Mouse (Mus musculus): ENCODE data around the gene Fam184a. TPM values are rescaled to one million over a fixed set of nuclear protein-coding genes. Genes with fewer than 3 reads are reported as not detected.

Gene Fam184a
- polyA plus RNA-seq (2015; fragmentation: Nextera tagmentation; extraction: Ambion mirVana): 2.5 and 3.8 TPM in 2 replicates

DNA sequence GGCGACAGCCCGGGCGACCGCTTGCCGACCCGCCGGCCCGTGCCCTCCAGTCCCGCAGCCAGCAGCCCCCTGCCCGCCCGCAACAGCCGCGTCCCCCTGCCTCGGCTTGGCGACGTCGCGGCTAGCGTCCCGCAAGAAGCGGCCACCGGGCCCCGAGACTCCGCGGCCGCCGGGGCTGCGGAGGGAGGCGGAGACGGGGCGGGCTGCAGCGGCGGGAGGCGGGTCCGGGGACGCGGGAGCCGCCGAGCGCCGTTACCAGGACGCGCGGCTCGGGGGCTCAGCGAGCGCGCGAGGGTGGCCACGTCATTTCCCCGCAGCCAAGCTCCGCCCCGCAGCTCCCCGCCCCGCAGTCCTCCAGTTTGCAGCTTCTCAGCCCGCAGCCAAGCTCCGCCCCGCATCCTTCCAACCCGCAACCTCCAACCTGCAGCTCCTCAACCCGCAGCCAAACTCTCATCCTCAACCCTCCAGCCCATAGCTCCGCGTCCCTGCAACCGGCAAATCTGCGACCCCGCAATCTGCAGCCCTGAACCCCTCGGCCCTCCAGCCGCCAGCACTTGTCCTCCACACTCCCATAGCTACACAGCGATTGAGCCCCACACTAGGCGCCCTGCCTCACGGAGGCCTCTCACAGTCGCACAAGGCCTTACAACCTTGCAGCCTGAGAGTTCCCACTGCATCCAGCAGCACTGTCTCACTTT lies at the start of gene Fam184a:
Fam184a (minus strand) TSS at position 169 of the 698 bp plus-strand sequence.
- peak within 1 kb of the TSS; percentile 88 for H3K9ac ChIP-seq
- H3K4me3 ChIP-seq: peak within 1 kb of the TSS; percentile 86
- H3K9me3 ChIP-seq: no peaks in the 10 kb centered on the region
- WGBS: 2% methylated on average over 41 of the region's 71 CpGs
- peak; percentile 62 for ATAC-seq (ENCODE audit: extremely low read depth, insufficient number of reproducible peaks, low FRiP score, low TSS enrichment)
- peak within 1 kb of the TSS; percentile 93 for H3K4me2 ChIP-seq
- H3K27me3 ChIP-seq (replicated peaks): peaks cover 20% of the 10 kb centered on the region
- no peak within 1 kb of the TSS for H3K27ac ChIP-seq (replicated peaks)
- peaks cover 18% of the 10 kb centered on the region for H3K4me1 ChIP-seq
- no peaks in the 10 kb centered on the region for H3K36me3 ChIP-seq

DNA sequence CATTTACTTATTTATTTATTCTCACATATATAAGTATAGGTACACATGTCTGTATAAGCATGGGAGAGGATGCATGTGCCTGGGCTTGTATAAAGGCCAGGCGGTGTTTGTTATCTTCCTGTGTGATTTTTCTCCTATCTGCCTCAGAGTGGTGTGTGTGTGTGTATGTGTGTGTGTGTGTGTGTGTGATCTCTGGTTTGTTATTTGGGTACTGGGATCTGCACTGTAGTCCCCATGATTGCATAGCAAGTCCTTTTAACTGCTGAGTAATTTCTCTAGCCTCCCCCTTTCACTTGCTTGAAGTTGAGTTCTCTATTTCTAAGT lies 45.3 kb upstream of the Fam184a start:
- no peak for ATAC-seq (ENCODE audit: extremely low read depth, insufficient number of reproducible peaks, low FRiP score, low TSS enrichment)
- 80% methylated on average over 1 of the region's 1 CpGs for WGBS
- no peak overlapping the region for H3K9ac ChIP-seq

DNA sequence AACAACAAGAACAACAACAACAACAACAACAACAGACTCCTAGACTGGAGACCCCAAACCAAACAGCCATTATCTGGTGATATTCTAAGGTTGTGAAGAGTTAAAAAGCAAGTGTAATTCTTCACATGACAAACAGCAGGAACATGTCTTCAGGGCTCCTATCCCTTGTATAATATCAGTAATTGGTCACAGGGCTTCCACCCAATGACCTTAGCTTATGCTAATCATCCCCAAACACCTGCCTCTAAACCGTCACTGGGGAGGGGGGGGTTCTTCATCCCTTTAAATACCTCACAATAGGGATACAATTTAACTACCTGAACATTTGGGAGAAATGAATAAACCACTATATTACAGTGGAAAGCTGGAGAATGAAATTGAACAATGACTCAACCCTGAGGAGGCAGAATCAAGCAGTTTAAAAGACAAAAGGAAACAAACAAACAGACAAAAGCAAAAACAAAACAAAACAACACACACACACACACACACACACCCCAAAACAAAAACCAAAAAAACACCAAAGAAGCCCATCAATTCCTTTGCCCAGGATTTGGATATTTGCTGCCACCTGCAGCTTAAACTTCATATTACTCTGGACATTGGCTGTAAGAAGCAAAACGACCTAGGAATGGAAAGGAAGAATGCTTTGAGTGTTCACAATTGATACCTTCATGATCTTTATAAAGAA lies 44.8 kb upstream of the Fam184a start:
- Histone ChIP-seq H3K4me1 (peaks cover 3% of the 10 kb centered on the region; the same call in 1 of the 2 replicates), H3K27ac (replicated peaks) (no peak overlapping the region), H3K36me3 (no peaks in the 10 kb centered on the region), H3K9ac (no peak overlapping the region), H3K9me3 (no peaks in the 10 kb centered on the region), H3K27me3 (replicated peaks) (no peaks in the 10 kb centered on the region), H3K4me3 (no peak overlapping the region), H3K4me2 (no peak overlapping the region)
- WGBS: 5% methylated on average over 2 of the region's 2 CpGs
- ATAC-seq (ENCODE audit: extremely low read depth, insufficient number of reproducible peaks, low FRiP score, low TSS enrichment): no peak

More for the DNA sequence above, 45.3 kb upstream of the Fam184a start:
- no peak overlapping the region for H3K4me2 ChIP-seq
- H3K4me1 ChIP-seq: peaks cover 3% of the 10 kb centered on the region; the same call in 1 of the 2 replicates
- H3K27ac ChIP-seq (replicated peaks): no peak overlapping the region
- H3K36me3 ChIP-seq: no peaks in the 10 kb centered on the region
- no peaks in the 10 kb centered on the region for H3K27me3 ChIP-seq (replicated peaks)
- no peak overlapping the region for H3K4me3 ChIP-seq
- H3K9me3 ChIP-seq: no peaks in the 10 kb centered on the region

DNA sequence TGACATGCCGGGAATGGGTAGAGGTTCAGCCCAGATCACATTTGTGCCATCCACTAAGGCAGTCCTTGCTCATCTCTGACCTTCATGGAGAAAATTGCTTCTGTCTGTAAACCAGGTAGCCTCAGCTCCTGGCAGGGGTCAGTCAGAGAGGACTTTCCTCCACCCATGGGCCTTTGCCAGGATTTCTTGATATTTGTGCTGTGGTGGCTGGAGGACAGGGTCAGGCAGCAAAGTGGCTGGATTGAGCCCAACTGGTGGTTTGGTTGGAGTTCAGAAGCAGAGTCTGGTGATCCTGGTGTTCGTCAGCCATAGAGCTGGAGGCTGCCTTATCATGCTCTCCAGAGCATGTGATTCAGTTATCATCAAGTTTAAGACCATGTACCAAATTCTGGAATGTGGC lies 40.4 kb upstream of the Fam184a start:
- H3K4me1 ChIP-seq: peaks cover 3% of the 10 kb centered on the region; the same call in 1 of the 2 replicates
- H3K9ac ChIP-seq: no peak overlapping the region
- no peak overlapping the region for H3K4me3 ChIP-seq
- 0 out of 2 replicates have a peak, but pooled peaks cover 11% of the 10 kb centered on the region for H3K9me3 ChIP-seq
- no peaks in the 10 kb centered on the region for H3K36me3 ChIP-seq
- 46% methylated on average over 2 of the region's 2 CpGs for WGBS
- no peak overlapping the region for H3K27ac ChIP-seq (replicated peaks)
- no peak overlapping the region for H3K4me2 ChIP-seq
- no peak for ATAC-seq (ENCODE audit: extremely low read depth, insufficient number of reproducible peaks, low FRiP score, low TSS enrichment)
- no peaks in the 10 kb centered on the region for H3K27me3 ChIP-seq (replicated peaks)

DNA sequence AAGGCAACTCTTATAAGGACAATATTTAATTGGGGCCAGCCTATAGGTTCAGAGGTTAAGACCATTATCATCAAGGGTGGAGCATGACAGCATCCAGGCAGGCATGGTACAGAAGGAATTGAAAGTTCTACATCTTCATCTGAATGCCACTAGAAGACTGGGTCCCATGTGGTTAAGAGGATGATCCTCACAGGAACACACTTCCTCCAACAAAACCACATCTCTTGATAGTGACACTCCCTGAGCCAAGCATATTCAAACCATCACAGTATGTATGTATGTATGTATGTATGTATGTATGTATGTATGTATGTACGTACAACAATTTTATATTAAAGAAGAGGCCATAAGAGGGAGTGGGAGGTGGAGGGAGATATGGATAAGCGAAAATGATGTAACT lies 25.7 kb upstream of the Fam184a start:
- Histone ChIP-seq H3K4me1 (no peaks in the 10 kb centered on the region), H3K9ac (no peak overlapping the region), H3K36me3 (no peaks in the 10 kb centered on the region), H3K4me2 (no peak overlapping the region), H3K4me3 (no peak overlapping the region), H3K27me3 (replicated peaks) (no peaks in the 10 kb centered on the region), H3K27ac (replicated peaks) (no peak overlapping the region), H3K9me3 (0 out of 2 replicates have a peak, but pooled peaks cover 5% of the 10 kb centered on the region)
- WGBS: 81% methylated on average over 2 of the region's 2 CpGs
- no peak for ATAC-seq (ENCODE audit: extremely low read depth, insufficient number of reproducible peaks, low FRiP score, low TSS enrichment)

DNA sequence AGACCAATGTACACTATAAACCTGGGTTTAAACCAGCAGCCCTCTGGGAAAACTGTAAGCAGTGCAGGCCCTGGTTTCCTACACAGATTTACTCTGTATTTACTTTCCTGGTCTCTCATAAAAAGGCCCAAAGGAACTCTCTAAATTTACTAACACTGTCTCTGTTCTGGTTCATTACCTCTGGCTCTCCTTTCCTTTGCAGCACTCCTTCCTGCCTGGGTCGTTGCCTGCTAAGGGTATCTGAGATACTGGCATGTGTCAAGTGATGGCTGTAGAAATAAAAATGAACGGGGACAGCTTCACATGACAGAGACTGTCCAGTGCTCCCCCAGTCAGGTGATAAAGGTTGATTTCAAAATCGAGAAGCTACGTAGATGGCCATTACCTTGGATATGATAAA lies 21.8 kb upstream of the Fam184a start:
- H3K27ac ChIP-seq (replicated peaks): no peak overlapping the region
- H3K4me2 ChIP-seq: no peak overlapping the region
- ATAC-seq (ENCODE audit: extremely low read depth, insufficient number of reproducible peaks, low FRiP score, low TSS enrichment): no peak
- no peaks in the 10 kb centered on the region for H3K27me3 ChIP-seq (replicated peaks)
- H3K9ac ChIP-seq: no peak overlapping the region
- no peaks in the 10 kb centered on the region for H3K9me3 ChIP-seq
- WGBS: 48% methylated on average over 4 of the region's 4 CpGs
- H3K36me3 ChIP-seq: no peaks in the 10 kb centered on the region
- H3K4me3 ChIP-seq: no peak overlapping the region
- no peaks in the 10 kb centered on the region for H3K4me1 ChIP-seq

DNA sequence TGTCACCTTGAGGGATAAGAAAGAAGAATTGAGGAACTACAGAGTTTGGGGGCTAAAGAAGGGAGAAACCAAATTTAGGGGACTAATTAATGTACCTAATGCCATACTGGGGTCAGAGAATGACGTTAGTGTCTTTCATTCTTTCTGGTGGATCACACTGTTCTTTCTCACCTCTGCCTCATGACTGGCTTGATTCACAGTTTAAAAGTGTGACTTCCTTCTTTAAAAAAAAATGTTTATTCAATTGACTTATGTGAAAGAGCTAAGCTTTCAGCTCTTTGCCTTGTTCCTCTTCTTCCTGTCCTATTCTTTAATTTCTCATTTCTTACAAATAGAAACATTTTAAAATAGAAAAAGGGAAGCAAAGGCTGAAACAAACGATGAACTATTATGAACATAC lies 20.6 kb upstream of the Fam184a start:
- Histone ChIP-seq H3K27ac (replicated peaks) (no peak overlapping the region), H3K36me3 (no peaks in the 10 kb centered on the region), H3K27me3 (replicated peaks) (no peaks in the 10 kb centered on the region), H3K4me1 (no peaks in the 10 kb centered on the region), H3K4me3 (no peak overlapping the region), H3K9ac (no peak overlapping the region), H3K4me2 (no peak overlapping the region), H3K9me3 (no peaks in the 10 kb centered on the region)
- 56% methylated on average over 2 of the region's 2 CpGs for WGBS
- ATAC-seq (ENCODE audit: extremely low read depth, insufficient number of reproducible peaks, low FRiP score, low TSS enrichment): no peak

DNA sequence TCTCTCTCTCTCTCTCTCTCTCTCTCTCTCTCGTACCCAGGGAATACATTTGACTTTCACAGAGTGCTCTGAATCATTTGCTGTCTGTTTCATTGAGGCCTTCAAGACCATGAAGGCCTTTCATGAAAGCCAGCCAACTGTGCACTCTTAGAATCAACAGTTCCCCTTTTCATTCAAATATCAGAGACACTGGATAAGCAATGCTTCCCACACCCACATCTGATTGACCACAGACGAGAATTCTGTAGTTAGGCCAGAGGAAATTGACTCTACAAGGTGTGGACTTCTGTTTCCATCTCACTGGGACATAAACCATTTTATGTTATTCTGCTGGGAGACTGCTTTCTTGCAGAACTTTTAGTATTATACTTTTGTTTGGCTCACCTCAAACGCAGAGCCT lies 17.8 kb upstream of the Fam184a start:
- no peak for ATAC-seq (ENCODE audit: extremely low read depth, insufficient number of reproducible peaks, low FRiP score, low TSS enrichment)
- H3K4me2 ChIP-seq: no peak overlapping the region
- no peaks in the 10 kb centered on the region for H3K9me3 ChIP-seq
- 53% methylated on average over 3 of the region's 3 CpGs for WGBS
- no peak overlapping the region for H3K4me3 ChIP-seq
- no peak overlapping the region for H3K9ac ChIP-seq
- H3K27me3 ChIP-seq (replicated peaks): no peaks in the 10 kb centered on the region
- no peak overlapping the region for H3K27ac ChIP-seq (replicated peaks)
- no peaks in the 10 kb centered on the region for H3K36me3 ChIP-seq
- H3K4me1 ChIP-seq: no peaks in the 10 kb centered on the region

DNA sequence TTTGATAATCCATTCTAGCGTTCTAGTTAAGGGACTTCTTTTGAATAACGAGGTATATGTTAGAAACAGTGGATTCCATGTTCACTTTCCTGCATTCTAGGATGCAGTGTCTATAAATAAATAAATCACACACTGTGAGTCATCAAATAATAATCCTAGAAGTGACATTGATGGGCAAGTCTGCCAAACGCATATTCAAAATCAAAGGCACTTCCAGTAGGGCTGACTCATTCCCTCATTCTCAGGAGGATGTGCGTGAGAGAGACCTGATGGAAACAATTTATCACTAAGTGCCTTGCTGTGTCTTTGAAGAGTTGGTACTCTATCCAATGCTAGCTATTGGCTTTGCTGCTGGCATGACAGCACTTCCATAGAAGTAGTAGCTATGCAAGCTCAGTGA lies 14.5 kb upstream of the Fam184a start:
- H3K4me2 ChIP-seq: no peak overlapping the region
- ATAC-seq (ENCODE audit: extremely low read depth, insufficient number of reproducible peaks, low FRiP score, low TSS enrichment): no peak
- H3K27ac ChIP-seq (replicated peaks): no peak overlapping the region
- H3K9me3 ChIP-seq: no peaks in the 10 kb centered on the region
- H3K9ac ChIP-seq: no peak overlapping the region
- 67% methylated on average over 4 of the region's 4 CpGs for WGBS
- no peak overlapping the region for H3K4me3 ChIP-seq
- no peaks in the 10 kb centered on the region for H3K4me1 ChIP-seq
- no peaks in the 10 kb centered on the region for H3K36me3 ChIP-seq
- H3K27me3 ChIP-seq (replicated peaks): no peaks in the 10 kb centered on the region

DNA sequence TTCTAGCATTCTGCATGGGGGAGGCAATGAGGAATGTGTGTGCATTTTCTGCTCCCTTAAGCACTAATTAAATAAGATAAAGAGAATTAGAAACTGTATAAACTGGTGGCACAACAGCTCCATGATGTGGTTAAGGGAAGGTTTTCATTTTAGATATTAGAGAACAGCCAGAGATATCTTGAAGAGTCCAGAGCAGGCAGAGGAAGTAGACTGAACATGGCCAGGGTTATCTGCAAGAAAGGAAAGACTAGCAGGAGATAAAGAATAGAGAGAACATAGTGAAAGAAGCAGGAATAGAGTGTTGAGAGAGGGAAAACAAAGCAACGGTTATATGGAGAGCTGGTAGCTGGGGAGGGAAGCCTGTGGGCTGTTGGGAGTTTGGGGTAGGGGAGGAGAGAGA lies 1.8 kb upstream of the Fam184a start:
- WGBS: 23% methylated on average over 1 of the region's 1 CpGs
- Histone ChIP-seq H3K4me1 (peaks cover 14% of the 10 kb centered on the region), H3K9me3 (no peaks in the 10 kb centered on the region), H3K36me3 (no peaks in the 10 kb centered on the region), H3K27me3 (replicated peaks) (peaks cover 20% of the 10 kb centered on the region), H3K4me3 (no peak overlapping the region), H3K9ac (no peak overlapping the region), H3K4me2 (no peak overlapping the region), H3K27ac (replicated peaks) (no peak overlapping the region)
- no peak for ATAC-seq (ENCODE audit: extremely low read depth, insufficient number of reproducible peaks, low FRiP score, low TSS enrichment)

DNA sequence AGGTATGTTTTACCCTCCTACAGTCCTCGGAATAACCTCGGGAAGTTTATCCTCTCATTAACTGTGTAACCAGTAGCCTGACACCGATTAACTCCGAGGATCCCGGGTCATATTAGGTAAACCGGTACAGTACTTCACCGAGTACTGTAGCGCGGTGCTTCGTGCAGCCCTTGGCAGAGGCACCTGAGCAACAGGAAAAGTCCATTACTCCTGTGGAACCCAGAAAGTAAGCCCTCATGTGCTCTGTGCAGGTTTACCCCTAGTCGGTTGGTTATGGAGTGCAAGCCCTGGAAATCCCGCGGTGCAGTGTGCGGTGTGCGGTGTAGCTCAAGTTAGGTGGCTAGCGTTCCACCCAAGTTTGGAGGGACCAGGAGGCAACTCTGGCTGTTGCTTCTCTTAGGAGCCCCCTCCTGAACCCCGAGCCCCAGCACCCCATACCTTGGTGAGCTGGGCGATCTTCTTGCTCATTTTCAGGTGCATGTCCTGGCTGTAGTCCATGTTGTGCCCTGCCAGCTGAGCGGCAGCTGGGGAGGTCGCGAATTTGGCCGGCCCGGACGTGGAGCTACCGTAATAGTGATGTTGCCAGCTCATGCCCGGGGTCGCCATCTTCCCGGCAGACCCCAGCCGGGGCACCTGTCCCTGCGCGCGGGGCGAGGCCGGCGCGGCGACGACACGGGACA lies 508 bp downstream of the Fam184a start:
- Histone ChIP-seq H3K36me3 (no peaks in the 10 kb centered on the region), H3K9me3 (no peaks in the 10 kb centered on the region), H3K27ac (replicated peaks) (no peak overlapping the region), H3K4me3 (peak overlapping the region; percentile 86), H3K27me3 (replicated peaks) (peaks cover 20% of the 10 kb centered on the region), H3K4me1 (peaks cover 23% of the 10 kb centered on the region), H3K9ac (peak overlapping the region; percentile 88), H3K4me2 (peak overlapping the region; percentile 93)
- 9% methylated on average over 39 of the region's 39 CpGs for WGBS
- ATAC-seq (ENCODE audit: extremely low read depth, insufficient number of reproducible peaks, low FRiP score, low TSS enrichment): 0 out of 2 replicates have a peak, but pooled peaks have one; percentile 15

All from heart, embryonic 13.5 days (tissue).